Mouse (Mus musculus) MEL (cell line): ENCODE data around the gene Tnks2. TPM values are rescaled to one million over a fixed set of nuclear protein-coding genes. Genes with fewer than 3 reads are reported as not detected.
A peak's percentile ranks its signal among the peaks of the same experiment; 100 is the strongest.

Experiments
- DNase-seq: peaks from one replicate; pipeline ENCODE4 v3.0.0; 2011; ENCODE audit warnings: low read depth, low spot score
- H3K27ac ChIP-seq: 2 replicates; pipeline ENCODE4 v1.5.1; 2012; ENCODE audit warnings: low read depth, mild to moderate bottlenecking, control low read depth, low read length, moderate library complexity; ENCODE audit not compliant: control insufficient read depth
- H3K27me3 ChIP-seq, 2 experiments: fragments of 150-350 bp in 1 of 2; sonication (generic) in 1 of 2; 2 replicates each; pipeline ENCODE4 v1.6.1; 2012; ENCODE audit warnings: low read length in 2 of 2, mild to moderate bottlenecking in 2 of 2, improper control_type of control experiment in 1 of 2, moderate library complexity in 1 of 2; ENCODE audit not compliant: insufficient read depth in 2 of 2, control insufficient read depth in 1 of 2
- H3K36me3 ChIP-seq, 2 experiments: 2 replicates each; pipeline ENCODE4 v1.6.1; 2012 to 2014; ENCODE audit warnings: low read length in 2 of 2, improper control_type of control experiment in 1 of 2, inconsistent platforms in 1 of 2, mild to moderate bottlenecking in 1 of 2; ENCODE audit not compliant: insufficient read depth in 2 of 2, control insufficient read depth in 1 of 2
- H3K4me1 ChIP-seq, 2 experiments: fragments of 150-350 bp in 1 of 2; sonication (generic) in 1 of 2; 2 replicates each; pipeline ENCODE4 v1.6.1; 2012; ENCODE audit warnings: low read length in 2 of 2, improper control_type of control experiment in 1 of 2, mild to moderate bottlenecking in 1 of 2; ENCODE audit not compliant: insufficient read depth in 2 of 2, control insufficient read depth in 1 of 2
- H3K4me3 ChIP-seq, 2 experiments: fragments of 150-350 bp in 1 of 2; sonication (generic) in 1 of 2; 2 replicates each; pipeline ENCODE4 v1.5.1; 2012; ENCODE audit warnings: low read depth in 2 of 2, low read length in 2 of 2, mild to moderate bottlenecking in 2 of 2, moderate library complexity in 2 of 2, control low read depth in 1 of 2, improper control_type of control experiment in 1 of 2; ENCODE audit not compliant: control insufficient read depth in 1 of 2, insufficient read depth in 1 of 2
- H3K79me2 ChIP-seq: 2 replicates; pipeline ENCODE4 v1.6.1; 2012; ENCODE audit warnings: mild to moderate bottlenecking, low read length, moderate library complexity; ENCODE audit not compliant: control insufficient read depth, poor library complexity, insufficient read depth
- H3K9ac ChIP-seq: 2 replicates; pipeline ENCODE4 v1.6.1; 2012; ENCODE audit warnings: low read depth, mild to moderate bottlenecking, control low read depth, low read length, moderate library complexity; ENCODE audit not compliant: control insufficient read depth, poor library complexity, severe bottlenecking
- H3K9me3 ChIP-seq: fragments of 150-350 bp; sonication (generic); replicated peaks from 2 replicates; pipeline ENCODE4 v1.6.1; 2012; ENCODE audit warnings: mild to moderate bottlenecking, low read length, improper control_type of control experiment, moderate library complexity; ENCODE audit not compliant: insufficient read depth
- BHLHE40 ChIP-seq: IDR thresholded peaks from 2 replicates; pipeline ENCODE4 v1.6.1; 2012; ENCODE audit warnings: low read depth, mild to moderate bottlenecking, inconsistent platforms, low read length, improper control_type of control experiment, borderline replicate concordance
- CHD1 ChIP-seq: IDR thresholded peaks from 2 replicates; pipeline ENCODE4 v1.6.1; 2012; ENCODE audit warnings: low read depth, mild to moderate bottlenecking, inconsistent platforms, low read length, improper control_type of control experiment
- CTCF ChIP-seq, 3 experiments: IDR thresholded peaks in 2 of 3; conservative IDR thresholded peaks in 1 of 3; 2 replicates each; pipeline ENCODE4 v1.5.1; 2011 to 2012; ENCODE audit warnings: low read length in 3 of 3, low read depth in 2 of 3, mild to moderate bottlenecking in 2 of 3, improper control_type of control experiment in 1 of 3, inconsistent platforms in 1 of 3, mixed read lengths in 1 of 3, moderate library complexity in 1 of 3; ENCODE audit not compliant: control insufficient read depth in 1 of 3, insufficient read depth in 1 of 3, poor library complexity in 1 of 3, severe bottlenecking in 1 of 3
- E2F4 ChIP-seq: IDR thresholded peaks from 2 replicates; pipeline ENCODE4 v1.6.1; 2011; ENCODE audit warnings: low read depth, low read length, improper control_type of control experiment, borderline replicate concordance
- EP300 ChIP-seq, 2 experiments: IDR thresholded peaks; 2 replicates each; pipeline ENCODE4 v1.6.1; 2011; ENCODE audit warnings: improper control_type of control experiment in 2 of 2, low read length in 2 of 2, low read depth in 1 of 2, mild to moderate bottlenecking in 1 of 2
- ETS1 ChIP-seq: IDR thresholded peaks from 2 replicates; pipeline ENCODE4 v1.6.1; 2012; ENCODE audit warnings: low read depth, mild to moderate bottlenecking, inconsistent platforms, low read length, improper control_type of control experiment, moderate library complexity
- GABPA ChIP-seq: IDR thresholded peaks from 2 replicates; pipeline ENCODE4 v1.6.1; 2012; ENCODE audit warnings: low read depth, mild to moderate bottlenecking, inconsistent platforms, low read length, improper control_type of control experiment, moderate library complexity
- JUND ChIP-seq: IDR thresholded peaks from 2 replicates; pipeline ENCODE4 v1.6.1; 2011; ENCODE audit warnings: low read depth, mild to moderate bottlenecking, improper control_type of control experiment, low read length
- KAT2A ChIP-seq: conservative IDR thresholded peaks from 2 replicates; pipeline ENCODE4 v1.6.1; 2012; ENCODE audit warnings: low read depth, low read length, improper control_type of control experiment, inconsistent platforms
- MAFK ChIP-seq: IDR thresholded peaks from 2 replicates; pipeline ENCODE4 v1.6.1; 2011; ENCODE audit warnings: low read depth, mild to moderate bottlenecking, low read length, improper control_type of control experiment, borderline replicate concordance
- MEF2A ChIP-seq: IDR thresholded peaks from 2 replicates; pipeline ENCODE4 v1.6.1; 2014; ENCODE audit warnings: low read depth, mild to moderate bottlenecking, inconsistent platforms, low read length, improper control_type of control experiment; ENCODE audit not compliant: poor library complexity, insufficient replicate concordance, severe bottlenecking; ENCODE audit errors: extremely low read depth
- MYB ChIP-seq: IDR thresholded peaks from 2 replicates; pipeline ENCODE4 v1.6.1; 2011; ENCODE audit warnings: mild to moderate bottlenecking, low read depth, low read length, improper control_type of control experiment
- MYC ChIP-seq: IDR thresholded peaks from 2 replicates; pipeline ENCODE4 v1.6.1; 2011; ENCODE audit warnings: low read depth, mild to moderate bottlenecking, low read length, improper control_type of control experiment, moderate library complexity
- POLR2A ChIP-seq, 2 experiments: IDR thresholded peaks; 2 replicates each; pipeline ENCODE4 v1.6.1; 2011 to 2012; ENCODE audit warnings: low read length in 2 of 2, mild to moderate bottlenecking in 2 of 2, control low read depth in 1 of 2, improper control_type of control experiment in 1 of 2, low read depth in 1 of 2, moderate library complexity in 1 of 2; ENCODE audit not compliant: control insufficient read depth in 1 of 2, insufficient read depth in 1 of 2, poor library complexity in 1 of 2
- POLR2AphosphoS2 ChIP-seq: IDR thresholded peaks from 2 replicates; pipeline ENCODE4 v1.6.1; 2011; ENCODE audit warnings: low read length, improper control_type of control experiment
- RCOR1 ChIP-seq: IDR thresholded peaks from 2 replicates; pipeline ENCODE4 v1.6.1; 2012; ENCODE audit warnings: low read depth, mild to moderate bottlenecking, inconsistent platforms, low read length, improper control_type of control experiment
- SIN3A ChIP-seq: IDR thresholded peaks from 2 replicates; pipeline ENCODE4 v1.6.1; 2012; ENCODE audit warnings: low read length, improper control_type of control experiment, inconsistent platforms
- SMC3 ChIP-seq: IDR thresholded peaks from 2 replicates; pipeline ENCODE4 v1.6.1; 2011; ENCODE audit warnings: low read depth, low read length, improper control_type of control experiment
- TAL1 ChIP-seq: IDR thresholded peaks from 2 replicates; pipeline ENCODE4 v1.6.1; 2012; ENCODE audit warnings: mild to moderate bottlenecking, inconsistent platforms, low read length, moderate library complexity, mixed read lengths
- ZNF384 ChIP-seq: IDR thresholded peaks from 2 replicates; pipeline ENCODE4 v1.6.1; 2012; ENCODE audit warnings: low read depth, mild to moderate bottlenecking, inconsistent platforms, low read length, improper control_type of control experiment
- polyA plus RNA-seq, 2 experiments: library from polyadenylated mRNA; stranded (reverse) in 1 of 2; unstranded in 1 of 2; fragments of >175 nt in 1 of 2; fragments of >200 nt in 1 of 2; gene quantifications; 2 replicates each; pipeline versions ENCODE4 v1.2.1 to v1.2.4; 2012; ENCODE audit warnings: low replicate concordance in 2 of 2, low read depth in 1 of 2; ENCODE audit not compliant: insufficient read length in 2 of 2, insufficient read depth in 1 of 2, missing spikeins in 1 of 2
- total RNA-seq: library from RNA; depleted of rRNA; stranded (reverse); fragments of 300-350 nt; gene quantifications from 2 replicates; pipeline ENCODE4 v1.2.3, GENCODE M21; 2012

Tnks2 gene
- total and polyA plus RNA-seq, 3 experiments = 22.3 to 65.0 (median 50.2) TPM

DNA sequence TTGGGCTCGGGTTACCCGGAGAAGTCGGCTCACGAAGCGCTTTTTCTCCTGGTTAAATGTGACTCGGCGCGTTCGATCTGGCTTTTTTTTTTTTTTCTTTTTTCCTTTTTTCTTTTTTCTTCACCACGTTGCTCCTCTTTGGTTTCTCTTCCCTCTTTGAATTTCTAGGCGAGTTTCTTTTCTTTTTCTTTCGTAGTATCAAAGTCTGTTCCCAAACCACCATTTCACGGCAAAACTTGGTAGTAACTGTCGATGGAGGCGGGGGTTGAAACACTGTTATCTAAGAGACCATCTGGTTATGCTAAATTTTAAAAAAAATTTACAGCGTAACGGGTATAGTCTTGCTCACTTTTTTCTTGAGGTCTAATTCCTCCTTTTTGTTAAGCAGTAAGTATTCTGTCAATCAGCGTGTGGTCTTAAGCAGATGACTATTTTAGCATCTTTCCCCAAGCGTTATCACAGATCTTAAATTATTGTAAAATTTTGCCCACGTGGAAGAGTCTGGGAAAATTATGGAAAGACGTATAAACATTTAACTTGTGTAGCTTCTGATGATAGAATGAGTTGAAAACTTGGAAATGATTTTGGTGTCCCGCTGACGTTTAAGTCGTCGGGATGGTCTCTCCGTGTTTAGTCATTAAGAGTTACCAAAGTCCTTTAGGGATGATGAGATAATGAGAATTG, 92.7 kb downstream of the Tnks2 start (continued):
- TF ChIP-seq ETS1 (peak; percentile 86), KAT2A (no peak), MYC (peak; percentile 45; the same call in 1 of the 2 replicates), E2F4 (no peak), SMC3 (no peak), MAFK (no peak), POLR2A (IDR thresholded peaks at IDR 0.05; ENCODE audit: control insufficient read depth in 1 of 2, insufficient read depth in 1 of 2, low read depth in 1 of 2, low read length in 2 of 2, poor library complexity in 1 of 2) (no peak; a peak in 1 of 4 replicates), ZNF384 (peak; percentile 95), CTCF (IDR thresholded peaks at IDR 0.05 in 2 of 3, conservative IDR thresholded peaks at IDR 0.05 in 1 of 3; ENCODE audit: control insufficient read depth in 1 of 3, insufficient read depth in 1 of 3, low read depth in 2 of 3, low read length in 3 of 3, poor library complexity in 1 of 3, severe bottlenecking in 1 of 3) (no peak), GABPA (no peak), JUND (no peak), BHLHE40 (0 out of 2 replicates have a peak, but pooled peaks have one; percentile 7), RCOR1 (no peak), POLR2AphosphoS2 (no peak), MYB (peak; percentile 59), TAL1 (peak; percentile 81)

DNA sequence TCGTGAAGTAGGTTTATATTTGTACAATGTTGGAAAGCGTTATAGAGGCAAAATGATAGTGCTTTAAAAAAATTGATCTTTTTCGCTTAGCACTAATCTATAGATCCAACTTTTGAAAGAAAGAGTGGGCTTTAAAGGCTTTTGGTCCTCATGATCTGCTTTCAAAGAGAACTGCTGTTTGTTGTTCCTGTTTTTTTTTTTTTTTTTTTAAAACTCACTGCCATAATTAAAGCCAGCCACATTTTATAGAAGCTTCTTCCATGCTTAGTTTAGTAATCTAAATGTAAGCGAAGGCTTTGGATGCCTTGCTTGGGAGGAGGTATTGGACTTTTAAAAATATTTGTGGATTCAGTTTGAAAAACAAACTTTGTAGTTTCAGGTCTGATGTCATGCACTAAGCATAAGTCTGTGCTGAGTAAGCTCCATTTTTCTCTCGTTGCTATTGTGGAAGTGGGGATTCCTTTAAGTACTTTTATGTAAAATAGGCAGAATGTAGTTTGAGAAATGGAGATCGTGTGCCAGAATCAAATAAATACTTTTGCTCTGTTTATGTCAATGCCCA, 93.8 kb downstream of the Tnks2 start:
- H3K27ac ChIP-seq = peak overlapping the region; percentile 52
- DNase-seq = peak; percentile 63
- H3K4me3 ChIP-seq = peak overlapping the region; percentile 70 to 79
- no peaks in the 10 kb centered on the region for H3K9me3 ChIP-seq
- peaks cover 58% of the 10 kb centered on the region for H3K79me2 ChIP-seq
- H3K4me1 ChIP-seq = peaks cover 16 to 28% of the 10 kb centered on the region in 2 experiments
- H3K36me3 ChIP-seq = peaks cover 3 to 51% of the 10 kb centered on the region in 2 experiments
- H3K9ac ChIP-seq = peak overlapping the region; percentile 99
- H3K27me3 ChIP-seq = no peaks in the 10 kb centered on the region
- TF ChIP-seq CHD1 (no peak), SIN3A (peak; percentile 61; the same call in 1 of the 2 replicates), EP300 (IDR thresholded peaks at IDR 0.05; ENCODE audit: low read depth in 1 of 2, low read length in 2 of 2) (no peak), MEF2A (no peak), ZNF384 (peak; percentile 97), E2F4 (no peak), BHLHE40 (no peak)
